Mouse (Mus musculus) forebrain, embryonic 12.5 days (tissue): ENCODE measurements at regions not wholly inside any gene's neighbourhood (a gene's known extent, or its start where the extent isn't known, plus 50 kb on each side); places are given as distances from the start of the nearest gene placed in this dataset.
"Not testable (repeated sequence)": the region's sequence is repeated elsewhere in the genome, so short reads cannot be mapped to it uniquely, and the experiment has no call there.

ENCODE experiments used
- ATAC-seq: fragments of 200-750 bp; cut with Nextera tagmentation; 2 replicates; pipeline ENCODE4 v1.8.0; 2017; ENCODE audit warnings: moderate TSS enrichment; ENCODE audit not compliant: low FRiP score
- H3K27ac ChIP-seq: fragments of 300-500 bp; sonication (generic); 2 replicates; pipeline ENCODE4 v1.5.1; 2016; ENCODE audit warnings: mild to moderate bottlenecking
- H3K27me3 ChIP-seq: fragments of 300-500 bp; sonication (generic); 2 replicates; pipeline ENCODE4 v1.6.1; 2016; ENCODE audit warnings: mild to moderate bottlenecking
- H3K36me3 ChIP-seq: fragments of 300-500 bp; sonication (generic); replicated peaks from 2 replicates; pipeline ENCODE4 v1.6.1; 2016; ENCODE audit warnings: mild to moderate bottlenecking
- H3K4me1 ChIP-seq: fragments of 300-500 bp; sonication (generic); 2 replicates; pipeline ENCODE4 v1.6.1; 2016
- H3K4me2 ChIP-seq: fragments of 300-500 bp; sonication (generic); 2 replicates; pipeline ENCODE4 v1.6.1; 2016; ENCODE audit warnings: mild to moderate bottlenecking, moderate library complexity
- H3K4me3 ChIP-seq: fragments of 300-500 bp; sonication (generic); replicated peaks from 2 replicates; pipeline ENCODE4 v1.5.1; 2016; ENCODE audit warnings: mild to moderate bottlenecking
- H3K9ac ChIP-seq: fragments of 300-500 bp; sonication (generic); 2 replicates; pipeline ENCODE4 v1.6.1; 2016; ENCODE audit warnings: mild to moderate bottlenecking
- H3K9me3 ChIP-seq: fragments of 300-500 bp; sonication (generic); 2 replicates; pipeline ENCODE4 v1.6.1; 2016
- WGBS: fragments of 180-500 bp; shearing (Covaris S2); methylation state at CpG from one replicate; pipeline ENCODE4 v1.1.7; 2016; 5-methylcytosine and 5-hydroxymethylcytosine counted together

DNA sequence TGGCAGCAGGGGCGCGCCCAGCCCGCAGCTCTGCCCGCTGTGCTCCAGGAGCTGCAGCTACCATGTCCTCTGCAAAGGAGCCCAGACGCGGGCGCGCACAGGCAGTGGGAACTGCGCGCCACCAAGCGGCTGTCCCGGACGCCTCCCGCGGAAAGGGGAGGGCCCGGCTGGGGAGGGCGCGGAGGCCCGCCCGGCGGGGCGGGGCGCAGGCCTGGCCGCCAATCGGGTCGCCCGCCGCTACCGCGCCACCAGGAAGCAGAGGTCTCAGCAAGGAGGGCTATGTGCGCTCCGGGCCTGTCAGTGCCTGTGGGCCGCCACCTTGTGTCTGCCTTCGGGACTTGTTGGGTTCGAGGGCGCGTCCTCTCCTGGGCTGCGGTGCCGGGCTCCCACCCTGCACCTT lies 367.0 kb upstream of the Ywhaq start:
- Histone ChIP-seq H3K4me3 (peak overlapping the region; percentile 39), H3K4me2 (peak overlapping the region; percentile 44), H3K9me3 (peaks cover 10% of the 10 kb centered on the region)
- H3K4me1 ChIP-seq, H3K27ac ChIP-seq, H3K36me3 ChIP-seq, H3K9ac ChIP-seq, H3K27me3 ChIP-seq, ATAC-seq: not testable (repeated sequence)
- 4% methylated on average over 18 of the region's 39 CpGs for WGBS

DNA sequence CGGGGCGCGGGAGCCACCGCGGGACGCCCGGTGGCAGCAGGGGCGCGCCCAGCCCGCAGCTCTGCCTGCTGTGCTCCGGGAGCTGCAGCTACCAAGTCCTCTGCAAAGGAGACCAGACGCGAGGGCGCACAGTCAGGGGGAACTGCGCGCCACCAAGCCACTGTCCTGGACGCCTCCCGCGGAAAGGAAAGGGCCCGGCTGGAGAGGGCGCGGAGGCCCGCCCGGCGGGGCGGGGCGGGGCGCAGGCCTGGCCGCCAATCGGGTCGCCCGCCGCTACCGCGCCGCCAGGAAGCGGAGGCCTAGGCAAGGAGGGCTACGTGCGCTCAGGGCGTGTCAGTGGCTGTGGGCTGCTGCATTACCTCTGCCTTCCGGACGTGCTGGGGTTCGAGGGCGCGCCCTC lies 361.3 kb upstream of the Ywhaq start:
- not testable (repeated sequence) for H3K9ac ChIP-seq, H3K9me3 ChIP-seq, H3K36me3 ChIP-seq, ATAC-seq, H3K27ac ChIP-seq, H3K4me1 ChIP-seq, H3K27me3 ChIP-seq
- H3K4me3 ChIP-seq, result peak overlapping the region; percentile 10; the same call in 1 of the 2 replicates
- H3K4me2 ChIP-seq, result 0 out of 2 replicates have a peak overlapping the region, but pooled peaks have one; percentile 15
- WGBS, result 2% methylated on average over 28 of the region's 45 CpGs

DNA sequence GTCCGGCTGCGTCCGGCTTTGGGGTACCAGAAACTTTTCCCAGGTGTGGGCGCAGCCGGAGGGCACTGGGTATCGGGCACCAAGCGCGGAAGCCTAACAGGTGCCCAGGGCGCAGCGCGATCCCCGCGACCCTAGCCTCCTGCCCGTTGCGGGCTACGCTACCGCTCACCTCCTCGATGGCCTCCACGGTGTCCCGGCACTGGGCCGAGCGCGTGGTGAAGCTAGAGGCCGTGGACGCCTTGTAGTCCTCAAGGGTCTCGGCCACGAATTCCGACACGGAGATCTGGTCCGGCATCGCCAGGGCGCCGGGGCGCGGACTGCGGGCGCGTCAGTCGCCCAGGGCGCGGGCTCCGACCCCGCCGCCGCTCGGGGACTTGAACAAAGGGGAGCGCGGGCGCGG lies 360.9 kb upstream of the Ywhaq start:
- not testable (repeated sequence) for H3K4me1 ChIP-seq, H3K4me2 ChIP-seq, ATAC-seq, H3K27me3 ChIP-seq, H3K9ac ChIP-seq, H3K36me3 ChIP-seq, H3K9me3 ChIP-seq, H3K27ac ChIP-seq
- 30% methylated on average over 50 of the region's 50 CpGs for WGBS
- peak overlapping the region; percentile 10; the same call in 1 of the 2 replicates for H3K4me3 ChIP-seq

DNA sequence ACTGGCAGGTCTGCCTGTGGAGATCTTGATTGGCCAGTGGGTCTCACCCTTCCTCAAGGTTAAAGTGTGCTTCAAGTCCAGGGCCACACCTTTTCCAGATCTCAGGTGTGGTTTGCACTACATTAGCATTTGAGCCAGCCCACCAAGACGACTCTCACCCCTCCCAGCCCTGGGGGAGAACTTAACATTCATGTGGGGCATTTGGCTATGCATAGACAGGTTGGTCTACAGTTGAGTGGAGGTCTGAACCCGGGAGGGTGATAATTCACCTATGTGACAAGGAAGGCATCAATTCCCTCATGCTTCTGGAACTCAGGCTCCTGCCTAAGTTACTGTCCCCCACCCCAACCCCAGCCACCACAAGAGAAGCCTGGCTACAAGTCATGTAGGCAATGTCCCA lies 350.3 kb upstream of the Ywhaq start:
- H3K4me3 ChIP-seq, H3K27me3 ChIP-seq, H3K27ac ChIP-seq, H3K9me3 ChIP-seq, H3K4me2 ChIP-seq, H3K4me1 ChIP-seq, H3K9ac ChIP-seq, ATAC-seq, H3K36me3 ChIP-seq: not testable (repeated sequence)
- 82% methylated on average over 2 of the region's 2 CpGs for WGBS
